Mouse (Mus musculus) heart, adult 18-20 months (tissue): ENCODE results near the gene Moxd2. TPM values are rescaled to one million over a fixed set of nuclear protein-coding genes. Genes with fewer than 3 reads are reported as not detected.
A peak's percentile ranks its signal among the peaks of the same experiment; 100 is the strongest.

Experiments
- DNase-seq, 2 experiments: peaks; one replicate each; pipeline ENCODE4 v3.0.0; 2021 to 2022; ENCODE audit warnings: mixed read lengths in 1 of 2
- long read RNA-seq, 2 experiments: library from polyadenylated mRNA; stranded (forward); transcript quantifications; one replicate each; pipeline ENCODE4 v2.0.0; 2021
- total RNA-seq, 2 experiments: library from RNA; stranded (reverse); gene quantifications; 2 replicates each; pipeline ENCODE4 v1.2.3; 2021

The Moxd2 gene
- total RNA-seq: not detected
- long read RNA-seq, experiment 1: 0 reads
- long read RNA-seq, experiment 2: 0 reads

- DNase-seq: no peak
These were observed at the start of gene Moxd2 for GRCm38 (mm10) chr6:40887394-40887793. Gene Moxd2 (minus strand): TSS chr6:40887494.

GRCm38 (mm10) chr6:40919954-40920353, 32.7 kb upstream of the Moxd2 start:
- DNase-seq: no peak

DNA sequence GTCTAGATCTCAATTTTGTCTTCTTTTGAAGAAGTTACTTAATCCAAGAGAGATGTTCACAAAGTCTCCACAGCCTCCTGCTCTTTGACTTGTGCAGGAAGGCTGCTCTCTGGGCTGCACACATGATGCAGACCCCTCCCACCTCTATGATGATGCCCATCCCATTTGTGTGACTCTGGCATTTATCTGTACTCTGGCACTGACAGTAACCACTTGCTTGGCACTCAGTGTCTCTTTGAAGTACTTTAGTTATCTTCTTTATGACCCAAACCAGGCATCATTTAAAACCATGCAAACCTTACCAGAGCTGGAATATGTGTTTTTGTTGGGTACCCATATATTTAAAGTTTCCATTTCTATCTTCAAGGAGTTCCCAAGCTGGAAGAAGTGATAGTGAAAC, 13.0 kb upstream of the Moxd2 start, which contains the start of gene Prss58:
Prss58 (minus strand) TSS at position 101 of the 400 bp plus-strand sequence.
- no peak for DNase-seq

DNA sequence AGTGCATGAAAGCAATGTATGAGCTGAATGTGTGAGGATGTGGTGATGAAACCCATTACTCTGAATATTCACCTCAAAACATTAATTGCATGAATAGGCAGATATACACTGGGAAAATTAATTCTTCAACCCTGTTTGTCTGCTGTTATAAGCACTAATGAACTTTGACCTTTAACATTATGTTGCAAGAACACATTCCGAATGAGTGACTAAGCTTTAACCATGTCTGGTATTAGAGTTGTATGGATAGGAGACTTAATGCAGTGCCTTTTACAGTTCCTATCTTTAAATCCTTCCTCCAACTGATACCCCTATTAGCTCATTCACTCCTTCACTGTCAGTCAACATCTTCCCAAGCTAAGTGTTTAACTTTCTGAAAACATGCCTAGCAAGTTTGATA, 7.4 kb upstream of the Moxd2 start:
- no peak for DNase-seq

DNA sequence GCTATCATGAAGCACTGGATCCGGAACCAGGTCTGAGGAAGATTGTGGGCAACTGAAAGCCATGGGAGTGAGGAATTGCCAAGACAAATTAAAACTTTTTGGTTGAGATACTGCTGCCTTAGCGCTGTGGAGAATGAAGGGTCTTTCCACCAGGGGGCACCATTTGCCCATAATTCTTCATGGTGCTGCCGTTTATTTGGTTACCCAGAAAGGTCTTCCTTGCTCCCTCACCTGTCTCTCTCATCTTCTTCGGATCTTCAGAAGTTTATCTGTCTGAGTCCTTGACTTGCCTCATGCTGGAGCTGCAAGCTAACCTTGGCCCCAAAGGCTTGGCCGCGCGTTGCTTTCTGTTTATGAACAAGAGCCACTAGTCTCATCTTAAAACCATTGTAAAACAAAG, 6.3 kb upstream of the Moxd2 start:
- peak; percentile 4 to 38 for DNase-seq

- no peak for DNase-seq
These were observed 4.5 kb upstream of the Moxd2 start for GRCm38 (mm10) chr6:40891754-40892153.

GRCm38 (mm10) chr6:40890973-40891372, 3.7 kb upstream of the Moxd2 start:
- DNase-seq: peak in 1 of 2 experiments; percentile 14

GRCm38 (mm10) chr6:40845283-40845682, 42.0 kb downstream of the Moxd2 start:
- no peak for DNase-seq

Other genes starting within 250 kb of the Moxd2 start
- gene Prss58, start 12.9 kb upstream of the Moxd2 start, total RNA-seq: not detected
- not detected for gene 1700074P13Rik, start 53.1 kb upstream of the Moxd2 start, total RNA-seq
- not detected for gene Gm4744, start 64.4 kb upstream of the Moxd2 start, total RNA-seq
- not detected for gene 1810009J06Rik, start 77.3 kb upstream of the Moxd2 start, total RNA-seq
- not detected for gene Gm2663, start 112.0 kb upstream of the Moxd2 start, total RNA-seq
- gene 2210010C04Rik, start 148.0 kb upstream of the Moxd2 start, total RNA-seq: not detected